Mouse (Mus musculus) limb, embryonic 13.5 days (tissue): ENCODE data around the gene Pdlim1. TPM values are rescaled to one million over a fixed set of nuclear protein-coding genes. Genes with fewer than 3 reads are reported as not detected.

Experiments
- polyA plus RNA-seq: library from polyadenylated mRNA; unstranded; fragments of >200 nt; fragmentation: Nextera tagmentation; extraction: Ambion mirVana; gene quantifications from 2 replicates; pipeline ENCODE4 v1.2.1, GENCODE M21; 2015

Gene Pdlim1
- polyA plus RNA-seq, 1 experiment from 2014 or later = 125 TPM

Other genes with a start within 250 kb of the Pdlim1 start
- not detected in 2 replicates for gene Cyp2c54, start 198.0 kb downstream of the Pdlim1 start, polyA plus RNA-seq
- not detected in 2 replicates for gene Cyp2c50, start 182.2 kb downstream of the Pdlim1 start, polyA plus RNA-seq
- not detected in 2 replicates for gene Cyp2c70, start 84.5 kb downstream of the Pdlim1 start, polyA plus RNA-seq
- gene Sorbs1, start 241.9 kb upstream of the Pdlim1 start, polyA plus RNA-seq = 52.2 and 54.7 TPM in 2 replicates